Mouse (Mus musculus): ENCODE data around the gene Kcna10. TPM values are rescaled to one million over a fixed set of nuclear protein-coding genes. Genes with fewer than 3 reads are reported as not detected.

Kcna10 gene
- not detected in 2 replicates for polyA plus RNA-seq (2014; fragmentation: Nextera tagmentation; extraction: Ambion mirVana)

- Histone ChIP-seq H3K4me2 (ENCODE audit: low read depth, severe bottlenecking) (no peak within 1 kb of the TSS), H3K9ac (ENCODE audit: low read length) (no peak within 1 kb of the TSS), H3K27me3 (ENCODE audit: control insufficient read depth, insufficient read depth, low read length) (no peaks in the 10 kb centered on the region), H3K9me3 (ENCODE audit: control insufficient read depth, low read length) (no peaks in the 10 kb centered on the region), H3K36me3 (ENCODE audit: control insufficient read depth, insufficient read depth, low read length) (no peaks in the 10 kb centered on the region), H3K4me1 (ENCODE audit: control insufficient read depth, insufficient read depth, low read length) (no peaks in the 10 kb centered on the region), H3K27ac (replicated peaks; ENCODE audit: low read depth, low read length) (no peak within 1 kb of the TSS), H3K4me3 (ENCODE audit: low read depth, low read length) (no peak within 1 kb of the TSS)
- WGBS: 91% methylated on average over 1 of the region's 1 CpGs
- no peak for ATAC-seq (ENCODE audit: insufficient number of reproducible peaks, low FRiP score, low TSS enrichment, low read depth)
- DNase-seq (ENCODE audit: low spot score): no peak
Observed at GRCm38 (mm10) chr3:107182756-107183155, at the start of gene Kcna10. Kcna10 (plus strand) TSS chr3:107183056.

- no peak for ATAC-seq (ENCODE audit: insufficient number of reproducible peaks, low FRiP score, low TSS enrichment, low read depth)
- no peaks in the 10 kb centered on the region for H3K4me1 ChIP-seq (ENCODE audit: control insufficient read depth, insufficient read depth, low read length)
- no peaks in the 10 kb centered on the region for H3K36me3 ChIP-seq (ENCODE audit: control insufficient read depth, insufficient read depth, low read length)
- H3K27ac ChIP-seq (replicated peaks; ENCODE audit: low read depth, low read length): no peak overlapping the region
- H3K9me3 ChIP-seq (ENCODE audit: control insufficient read depth, low read length): no peaks in the 10 kb centered on the region
- WGBS: 87% methylated on average over 3 of the region's 3 CpGs
- no peak overlapping the region for H3K9ac ChIP-seq (ENCODE audit: low read length)
- H3K27me3 ChIP-seq (ENCODE audit: control insufficient read depth, insufficient read depth, low read length): no peaks in the 10 kb centered on the region
- H3K4me3 ChIP-seq (ENCODE audit: low read depth, low read length): no peak overlapping the region
- no peak for DNase-seq (ENCODE audit: low spot score)
- H3K4me2 ChIP-seq (ENCODE audit: low read depth, severe bottlenecking): no peak overlapping the region
Observed at GRCm38 (mm10) chr3:107134457-107134856, 48.4 kb upstream of the Kcna10 start.

- Histone ChIP-seq H3K27ac (replicated peaks; ENCODE audit: low read depth, low read length) (no peak overlapping the region), H3K27me3 (ENCODE audit: control insufficient read depth, insufficient read depth, low read length) (no peaks in the 10 kb centered on the region), H3K36me3 (ENCODE audit: control insufficient read depth, insufficient read depth, low read length) (no peaks in the 10 kb centered on the region), H3K4me1 (ENCODE audit: control insufficient read depth, insufficient read depth, low read length) (no peaks in the 10 kb centered on the region), H3K9me3 (ENCODE audit: control insufficient read depth, low read length) (no peaks in the 10 kb centered on the region), H3K4me3 (ENCODE audit: low read depth, low read length) (no peak overlapping the region), H3K9ac (ENCODE audit: low read length) (no peak overlapping the region), H3K4me2 (ENCODE audit: low read depth, severe bottlenecking) (no peak overlapping the region)
- ATAC-seq (ENCODE audit: insufficient number of reproducible peaks, low FRiP score, low TSS enrichment, low read depth) (no peak), DNase-seq (ENCODE audit: low spot score) (no peak)
- 84% methylated on average over 7 of the region's 7 CpGs for WGBS
Observed at GRCm38 (mm10) chr3:107147126-107147525, 35.7 kb upstream of the Kcna10 start.

GRCm38 (mm10) chr3:107149006-107149405 is 33.9 kb upstream of the Kcna10 start:
- 67% methylated on average over 3 of the region's 3 CpGs for WGBS
- H3K27ac ChIP-seq (replicated peaks; ENCODE audit: low read depth, low read length): no peak overlapping the region
- no peak overlapping the region for H3K4me2 ChIP-seq (ENCODE audit: low read depth, severe bottlenecking)
- H3K9me3 ChIP-seq (ENCODE audit: control insufficient read depth, low read length): no peaks in the 10 kb centered on the region
- H3K4me3 ChIP-seq (ENCODE audit: low read depth, low read length): no peak overlapping the region
- DNase-seq (ENCODE audit: low spot score): peak; percentile 34
- H3K9ac ChIP-seq (ENCODE audit: low read length): no peak overlapping the region
- no peak for ATAC-seq (ENCODE audit: insufficient number of reproducible peaks, low FRiP score, low TSS enrichment, low read depth)
- H3K36me3 ChIP-seq (ENCODE audit: control insufficient read depth, insufficient read depth, low read length): no peaks in the 10 kb centered on the region
- no peaks in the 10 kb centered on the region for H3K4me1 ChIP-seq (ENCODE audit: control insufficient read depth, insufficient read depth, low read length)
- H3K27me3 ChIP-seq (ENCODE audit: control insufficient read depth, insufficient read depth, low read length): no peaks in the 10 kb centered on the region

- Histone ChIP-seq H3K27me3 (ENCODE audit: control insufficient read depth, insufficient read depth, low read length) (no peaks in the 10 kb centered on the region), H3K9ac (ENCODE audit: low read length) (no peak overlapping the region), H3K4me2 (ENCODE audit: low read depth, severe bottlenecking) (no peak overlapping the region), H3K4me1 (ENCODE audit: control insufficient read depth, insufficient read depth, low read length) (no peaks in the 10 kb centered on the region), H3K27ac (replicated peaks; ENCODE audit: low read depth, low read length) (no peak overlapping the region), H3K9me3 (ENCODE audit: control insufficient read depth, low read length) (no peaks in the 10 kb centered on the region), H3K36me3 (ENCODE audit: control insufficient read depth, insufficient read depth, low read length) (no peaks in the 10 kb centered on the region), H3K4me3 (ENCODE audit: low read depth, low read length) (no peak overlapping the region)
- ATAC-seq (ENCODE audit: insufficient number of reproducible peaks, low FRiP score, low TSS enrichment, low read depth) (no peak), DNase-seq (ENCODE audit: low spot score) (no peak)
- 60% methylated on average over 3 of the region's 3 CpGs for WGBS
Observed at GRCm38 (mm10) chr3:107150469-107150868, 32.4 kb upstream of the Kcna10 start.

GRCm38 (mm10) chr3:107150872-107151540 is 31.9 kb upstream of the Kcna10 start:
- no peak overlapping the region for H3K27ac ChIP-seq (replicated peaks; ENCODE audit: low read depth, low read length)
- DNase-seq (ENCODE audit: low spot score): no peak
- ATAC-seq (ENCODE audit: insufficient number of reproducible peaks, low FRiP score, low TSS enrichment, low read depth): no peak
- no peak overlapping the region for H3K4me3 ChIP-seq (ENCODE audit: low read depth, low read length)
- 67% methylated on average over 7 of the region's 7 CpGs for WGBS
- no peak overlapping the region for H3K9ac ChIP-seq (ENCODE audit: low read length)
- no peaks in the 10 kb centered on the region for H3K36me3 ChIP-seq (ENCODE audit: control insufficient read depth, insufficient read depth, low read length)
- no peaks in the 10 kb centered on the region for H3K9me3 ChIP-seq (ENCODE audit: control insufficient read depth, low read length)
- no peak overlapping the region for H3K4me2 ChIP-seq (ENCODE audit: low read depth, severe bottlenecking)
- H3K4me1 ChIP-seq (ENCODE audit: control insufficient read depth, insufficient read depth, low read length): no peaks in the 10 kb centered on the region
- H3K27me3 ChIP-seq (ENCODE audit: control insufficient read depth, insufficient read depth, low read length): no peaks in the 10 kb centered on the region

- Histone ChIP-seq H3K27ac (replicated peaks; ENCODE audit: low read depth, low read length) (no peak overlapping the region), H3K4me3 (ENCODE audit: low read depth, low read length) (no peak overlapping the region), H3K36me3 (ENCODE audit: control insufficient read depth, insufficient read depth, low read length) (no peaks in the 10 kb centered on the region), H3K9me3 (ENCODE audit: control insufficient read depth, low read length) (no peaks in the 10 kb centered on the region), H3K27me3 (ENCODE audit: control insufficient read depth, insufficient read depth, low read length) (no peaks in the 10 kb centered on the region), H3K4me1 (ENCODE audit: control insufficient read depth, insufficient read depth, low read length) (no peaks in the 10 kb centered on the region), H3K4me2 (ENCODE audit: low read depth, severe bottlenecking) (no peak overlapping the region), H3K9ac (ENCODE audit: low read length) (no peak overlapping the region)
- ATAC-seq (ENCODE audit: insufficient number of reproducible peaks, low FRiP score, low TSS enrichment, low read depth): no peak
- no peak for DNase-seq (ENCODE audit: low spot score)
- WGBS: 83% methylated on average over 11 of the region's 11 CpGs
Observed at GRCm38 (mm10) chr3:107153772-107154655, 28.8 kb upstream of the Kcna10 start.

- Histone ChIP-seq H3K27ac (replicated peaks; ENCODE audit: low read depth, low read length) (no peak overlapping the region), H3K9ac (ENCODE audit: low read length) (no peak overlapping the region), H3K4me3 (ENCODE audit: low read depth, low read length) (no peak overlapping the region), H3K9me3 (ENCODE audit: control insufficient read depth, low read length) (no peaks in the 10 kb centered on the region), H3K36me3 (ENCODE audit: control insufficient read depth, insufficient read depth, low read length) (no peaks in the 10 kb centered on the region), H3K4me1 (ENCODE audit: control insufficient read depth, insufficient read depth, low read length) (peaks cover 3% of the 10 kb centered on the region; the same call in 1 of the 2 replicates), H3K27me3 (ENCODE audit: control insufficient read depth, insufficient read depth, low read length) (no peaks in the 10 kb centered on the region; the same call in 1 of the 2 replicates), H3K4me2 (ENCODE audit: low read depth, severe bottlenecking) (no peak overlapping the region)
- DNase-seq (ENCODE audit: low spot score): no peak
- 88% methylated on average over 7 of the region's 7 CpGs for WGBS
- ATAC-seq (ENCODE audit: insufficient number of reproducible peaks, low FRiP score, low TSS enrichment, low read depth): no peak
Observed at GRCm38 (mm10) chr3:107158856-107159255, 24.0 kb upstream of the Kcna10 start.

Data from limb, embryonic 11.5 days (tissue).